Mouse (Mus musculus) liver, adult 2 months (tissue): Measurements from ENCODE around the gene Themis2. TPM values are rescaled to one million over a fixed set of nuclear protein-coding genes. Genes with fewer than 3 reads are reported as not detected.

Experiments
- DNase-seq: peaks from one replicate; pipeline ENCODE4 v3.0.0-alpha.2; 2011; ENCODE audit warnings: low read depth, low spot score; ENCODE audit errors: extremely low read depth
- H3K27ac ChIP-seq: fragments of 200-500 bp; replicated peaks from 2 replicates; pipeline ENCODE4 v1.5.1; 2012; ENCODE audit warnings: low read depth, mild to moderate bottlenecking, control low read depth, inconsistent platforms, low read length; ENCODE audit not compliant: insufficient read depth
- H3K27me3 ChIP-seq: fragments of 200-500 bp; 2 replicates; pipeline ENCODE4 v1.6.1; 2012; ENCODE audit warnings: mild to moderate bottlenecking, moderate library complexity, low read length, inconsistent platforms; ENCODE audit not compliant: control insufficient read depth, insufficient read depth
- H3K36me3 ChIP-seq: fragments of 200-500 bp; 2 replicates; pipeline ENCODE4 v1.6.1; 2012; ENCODE audit warnings: low read length, inconsistent platforms; ENCODE audit not compliant: control insufficient read depth, insufficient read depth
- H3K4me1 ChIP-seq: fragments of 200-500 bp; 2 replicates; pipeline ENCODE4 v1.6.1; 2011; ENCODE audit warnings: low read length; ENCODE audit not compliant: control insufficient read depth, insufficient read depth
- H3K4me3 ChIP-seq: fragments of 200-500 bp; 2 replicates; pipeline ENCODE4 v1.5.1; 2011; ENCODE audit warnings: low read depth, mild to moderate bottlenecking, control low read depth, low read length, moderate library complexity; ENCODE audit not compliant: insufficient read depth
- H3K79me2 ChIP-seq: fragments of 200-500 bp; 2 replicates; pipeline ENCODE4 v1.6.1; 2012; ENCODE audit warnings: inconsistent platforms, mild to moderate bottlenecking, low read length, moderate library complexity; ENCODE audit not compliant: control insufficient read depth, insufficient read depth
- H3K9ac ChIP-seq: fragments of 200-500 bp; 2 replicates; pipeline ENCODE4 v1.6.1; 2012; ENCODE audit warnings: low read depth, mild to moderate bottlenecking, control low read depth, inconsistent platforms, low read length
- CTCF ChIP-seq: fragments of 200-500 bp; IDR thresholded peaks from 2 replicates; pipeline ENCODE4 v1.5.1; 2011; ENCODE audit warnings: low read depth, low read length, control low read depth
- POLR2A ChIP-seq: fragments of 200-500 bp; IDR thresholded peaks from 2 replicates; pipeline ENCODE4 v1.6.1; 2011; ENCODE audit warnings: low read length, control low read depth; ENCODE audit not compliant: insufficient read depth; ENCODE audit errors: extremely low read depth
- WGBS: fragments of 180-500 bp; shearing (Covaris S2); methylation state at CpG from one replicate; pipeline ENCODE4 v1.1.7; 2018; 5-methylcytosine and 5-hydroxymethylcytosine counted together
- polyA plus RNA-seq: library from polyadenylated mRNA; depleted of rRNA; stranded (reverse); fragments of >200 nt; gene quantifications from 2 replicates; pipeline ENCODE4 v1.2.3, GENCODE M21; 2012
- total RNA-seq: library from RNA; depleted of rRNA; stranded (reverse); fragments of >200 nt; gene quantifications from 2 replicates; pipeline ENCODE4 v1.2.3, GENCODE M21; 2014

Themis2 gene
- total and polyA plus RNA-seq, 2 experiments, result 2.5 to 3.1 TPM

- Histone ChIP-seq H3K79me2 (no peaks in the 10 kb centered on the region), H3K27me3 (no peaks in the 10 kb centered on the region), H3K36me3 (no peaks in the 10 kb centered on the region), H3K9ac (no peak overlapping the region), H3K4me1 (no peaks in the 10 kb centered on the region), H3K27ac (peak overlapping the region; percentile 51), H3K4me3 (no peak overlapping the region)
- TF ChIP-seq POLR2A (no peak), CTCF (no peak)
- WGBS, result 72% methylated on average over 5 of the region's 5 CpGs
- peak; percentile 25 for DNase-seq
These were observed 11.8 kb upstream of the Themis2 start for GRCm38 (mm10) chr4:132807771-132808641.

GRCm38 (mm10) chr4:132806620-132807191 is 10.5 kb upstream of the Themis2 start:
- DNase-seq, result no peak

GRCm38 (mm10) chr4:132805599-132806197 is 9.5 kb upstream of the Themis2 start:
- no peaks in the 10 kb centered on the region for H3K79me2 ChIP-seq
- H3K4me1 ChIP-seq, result no peaks in the 10 kb centered on the region
- no peak overlapping the region for H3K9ac ChIP-seq
- no peak for DNase-seq
- H3K27me3 ChIP-seq, result no peaks in the 10 kb centered on the region
- H3K36me3 ChIP-seq, result no peaks in the 10 kb centered on the region
- no peak overlapping the region; the same call in 1 of the 2 replicates for H3K27ac ChIP-seq
- 82% methylated on average over 12 of the region's 12 CpGs for WGBS
- TF ChIP-seq CTCF (no peak), POLR2A (no peak)
- no peak overlapping the region for H3K4me3 ChIP-seq

More at GRCm38 (mm10) chr4:132806620-132807191, 10.5 kb upstream of the Themis2 start:
- Histone ChIP-seq H3K9ac (no peak overlapping the region), H3K4me3 (no peak overlapping the region), H3K79me2 (no peaks in the 10 kb centered on the region), H3K4me1 (no peaks in the 10 kb centered on the region), H3K36me3 (no peaks in the 10 kb centered on the region), H3K27me3 (no peaks in the 10 kb centered on the region), H3K27ac (no peak overlapping the region)
- WGBS, result 83% methylated on average over 7 of the region's 7 CpGs
- no peak for TF ChIP-seq CTCF
- no peak for TF ChIP-seq POLR2A

- no peak for DNase-seq
- Histone ChIP-seq H3K79me2 (no peaks in the 10 kb centered on the region), H3K27ac (peak overlapping the region; percentile 42; the same call in 1 of the 2 replicates), H3K4me1 (no peaks in the 10 kb centered on the region), H3K9ac (no peak overlapping the region), H3K27me3 (no peaks in the 10 kb centered on the region), H3K36me3 (no peaks in the 10 kb centered on the region), H3K4me3 (no peak overlapping the region)
- WGBS, result 67% methylated on average over 5 of the region's 5 CpGs
- no peak for TF ChIP-seq POLR2A
- TF ChIP-seq CTCF, result no peak
These were observed 9.0 kb upstream of the Themis2 start for GRCm38 (mm10) chr4:132805146-132805545.

GRCm38 (mm10) chr4:132804331-132804730 is 8.1 kb upstream of the Themis2 start:
- H3K27me3 ChIP-seq, result no peaks in the 10 kb centered on the region
- H3K9ac ChIP-seq, result no peak overlapping the region
- no peak overlapping the region for H3K27ac ChIP-seq
- H3K4me1 ChIP-seq, result no peaks in the 10 kb centered on the region
- no peaks in the 10 kb centered on the region for H3K36me3 ChIP-seq
- peak; percentile 36 for DNase-seq
- no peak overlapping the region for H3K4me3 ChIP-seq
- TF ChIP-seq POLR2A (no peak), CTCF (no peak)
- H3K79me2 ChIP-seq, result no peaks in the 10 kb centered on the region
- WGBS, result 91% methylated on average over 6 of the region's 6 CpGs
